Mouse (Mus musculus): ENCODE results near the gene Pip4k2b. TPM values are rescaled to one million over a fixed set of nuclear protein-coding genes. Genes with fewer than 3 reads are reported as not detected.

Pip4k2b gene
- polyA plus RNA-seq, 1 experiment from 2014 or later: 1.3 TPM

GRCm38 (mm10) chr11:97776497-97777128, 32.1 kb upstream of the Pip4k2b start:
- Histone ChIP-seq H3K4me1 (replicated peaks) (peaks cover 21% of the 10 kb centered on the region), H3K36me3 (peaks cover 54% of the 10 kb centered on the region), H3K4me3 (no peak overlapping the region), H3K4me2 (no peak overlapping the region), H3K9me3 (replicated peaks) (no peaks in the 10 kb centered on the region), H3K27ac (ENCODE audit: poor library complexity, severe bottlenecking) (no peak overlapping the region), H3K9ac (no peak overlapping the region), H3K27me3 (replicated peaks) (no peaks in the 10 kb centered on the region)
- peak; percentile 29; the same call in 1 of the 2 replicates for ATAC-seq (ENCODE audit: insufficient number of reproducible peaks, low FRiP score)
- 60% methylated on average over 5 of the region's 5 CpGs for WGBS

GRCm38 (mm10) chr11:97775808-97776496, 31.4 kb upstream of the Pip4k2b start, which contains the start of gene 1700001P01Rik:
TSS of gene 1700001P01Rik (minus strand) at chr11:97775918.
- WGBS: 46% methylated on average over 17 of the region's 17 CpGs
- Histone ChIP-seq H3K36me3 (peaks cover 53% of the 10 kb centered on the region), H3K4me2 (no peak within 1 kb of the TSS)

GRCm38 (mm10) chr11:97775186-97775585, 30.7 kb upstream of the Pip4k2b start:
- Histone ChIP-seq H3K4me3 (no peak overlapping the region), H3K36me3 (peaks cover 45% of the 10 kb centered on the region), H3K4me1 (replicated peaks) (peaks cover 9% of the 10 kb centered on the region), H3K9ac (no peak overlapping the region), H3K27ac (ENCODE audit: poor library complexity, severe bottlenecking) (no peak overlapping the region), H3K4me2 (no peak overlapping the region), H3K9me3 (replicated peaks) (no peaks in the 10 kb centered on the region), H3K27me3 (replicated peaks) (no peaks in the 10 kb centered on the region)
- ATAC-seq (ENCODE audit: insufficient number of reproducible peaks, low FRiP score): no peak
- 78% methylated on average over 13 of the region's 13 CpGs for WGBS

More at GRCm38 (mm10) chr11:97775808-97776496, 31.4 kb upstream of the Pip4k2b start, which contains the start of gene 1700001P01Rik:
- no peaks in the 10 kb centered on the region for H3K27me3 ChIP-seq (replicated peaks)
- H3K4me1 ChIP-seq (replicated peaks): peaks cover 17% of the 10 kb centered on the region
- H3K9me3 ChIP-seq (replicated peaks): no peaks in the 10 kb centered on the region
- no peak within 1 kb of the TSS for H3K27ac ChIP-seq (ENCODE audit: poor library complexity, severe bottlenecking)
- no peak within 1 kb of the TSS for H3K4me3 ChIP-seq
- ATAC-seq (ENCODE audit: insufficient number of reproducible peaks, low FRiP score): no peak
- H3K9ac ChIP-seq: no peak within 1 kb of the TSS

- Histone ChIP-seq H3K27me3 (replicated peaks) (no peaks in the 10 kb centered on the region), H3K4me2 (no peak overlapping the region), H3K27ac (ENCODE audit: poor library complexity, severe bottlenecking) (no peak overlapping the region), H3K4me3 (no peak overlapping the region), H3K9ac (no peak overlapping the region), H3K9me3 (replicated peaks) (no peaks in the 10 kb centered on the region), H3K4me1 (replicated peaks) (no peaks in the 10 kb centered on the region), H3K36me3 (peaks cover 9% of the 10 kb centered on the region)
- 72% methylated on average over 14 of the region's 14 CpGs for WGBS
- ATAC-seq (ENCODE audit: insufficient number of reproducible peaks, low FRiP score): no peak
These were observed 26.9 kb upstream of the Pip4k2b start for GRCm38 (mm10) chr11:97771410-97771809.

- Histone ChIP-seq H3K4me1 (replicated peaks) (peaks cover 12% of the 10 kb centered on the region), H3K36me3 (no peaks in the 10 kb centered on the region), H3K4me2 (no peak overlapping the region), H3K27ac (ENCODE audit: poor library complexity, severe bottlenecking) (no peak overlapping the region), H3K27me3 (replicated peaks) (no peaks in the 10 kb centered on the region), H3K9ac (no peak overlapping the region), H3K9me3 (replicated peaks) (no peaks in the 10 kb centered on the region), H3K4me3 (no peak overlapping the region)
- WGBS: 34% methylated on average over 2 of the region's 2 CpGs
- no peak for ATAC-seq (ENCODE audit: insufficient number of reproducible peaks, low FRiP score)
These were observed 25.2 kb upstream of the Pip4k2b start for GRCm38 (mm10) chr11:97769704-97770103.

GRCm38 (mm10) chr11:97766154-97766881, 21.8 kb upstream of the Pip4k2b start, which contains the start of gene Cwc25:
TSS of gene Cwc25 (minus strand) at chr11:97766556.
- peak; percentile 93 for ATAC-seq (ENCODE audit: insufficient number of reproducible peaks, low FRiP score)
- H3K27me3 ChIP-seq (replicated peaks): no peaks in the 10 kb centered on the region
- WGBS: under 1% methylated on average over 38 of the region's 38 CpGs
- H3K4me1 ChIP-seq (replicated peaks): peaks cover 17% of the 10 kb centered on the region
- peak within 1 kb of the TSS; percentile 85 for H3K4me3 ChIP-seq
- peak within 1 kb of the TSS; percentile 85 for H3K4me2 ChIP-seq
- H3K9me3 ChIP-seq (replicated peaks): no peaks in the 10 kb centered on the region
- peak within 1 kb of the TSS; percentile 88 for H3K9ac ChIP-seq
- H3K27ac ChIP-seq (ENCODE audit: poor library complexity, severe bottlenecking): peak within 1 kb of the TSS; percentile 82
- peaks cover 31% of the 10 kb centered on the region for H3K36me3 ChIP-seq

- no peak overlapping the region for H3K9ac ChIP-seq
- peaks cover 74% of the 10 kb centered on the region for H3K36me3 ChIP-seq
- no peaks in the 10 kb centered on the region for H3K9me3 ChIP-seq (replicated peaks)
- ATAC-seq (ENCODE audit: insufficient number of reproducible peaks, low FRiP score): no peak
- H3K27ac ChIP-seq (ENCODE audit: poor library complexity, severe bottlenecking): no peak overlapping the region
- H3K4me3 ChIP-seq: no peak overlapping the region
- no peak overlapping the region for H3K4me2 ChIP-seq
- peaks cover 21% of the 10 kb centered on the region for H3K4me1 ChIP-seq (replicated peaks)
- H3K27me3 ChIP-seq (replicated peaks): no peaks in the 10 kb centered on the region
These were observed 17.1 kb upstream of the Pip4k2b start for GRCm38 (mm10) chr11:97761638-97762037.

- Histone ChIP-seq H3K9me3 (replicated peaks) (no peaks in the 10 kb centered on the region), H3K4me3 (no peak overlapping the region), H3K27ac (ENCODE audit: poor library complexity, severe bottlenecking) (no peak overlapping the region), H3K9ac (no peak overlapping the region), H3K4me2 (no peak overlapping the region), H3K27me3 (replicated peaks) (no peaks in the 10 kb centered on the region), H3K36me3 (peaks cover 85% of the 10 kb centered on the region), H3K4me1 (replicated peaks) (0 out of 2 replicates have a peak, but pooled peaks cover 4% of the 10 kb centered on the region)
- no peak for ATAC-seq (ENCODE audit: insufficient number of reproducible peaks, low FRiP score)
- WGBS: 66% methylated on average over 6 of the region's 6 CpGs
These were observed 14.4 kb upstream of the Pip4k2b start for GRCm38 (mm10) chr11:97758942-97759341.

- Histone ChIP-seq H3K9ac (no peak overlapping the region), H3K4me1 (replicated peaks) (0 out of 2 replicates have a peak, but pooled peaks cover 4% of the 10 kb centered on the region), H3K4me3 (no peak overlapping the region), H3K27ac (ENCODE audit: poor library complexity, severe bottlenecking) (no peak overlapping the region), H3K36me3 (peaks cover 87% of the 10 kb centered on the region), H3K4me2 (no peak overlapping the region), H3K27me3 (replicated peaks) (no peaks in the 10 kb centered on the region), H3K9me3 (replicated peaks) (no peaks in the 10 kb centered on the region)
- 90% methylated on average over 1 of the region's 1 CpGs for WGBS
- no peak for ATAC-seq (ENCODE audit: insufficient number of reproducible peaks, low FRiP score)
These were observed 13.6 kb upstream of the Pip4k2b start for GRCm38 (mm10) chr11:97758125-97758524.

GRCm38 (mm10) chr11:97753277-97753676, 8.8 kb upstream of the Pip4k2b start:
- 93% methylated on average over 8 of the region's 8 CpGs for WGBS
- H3K4me1 ChIP-seq (replicated peaks): no peaks in the 10 kb centered on the region

GRCm38 (mm10) chr11:97748496-97748895, 4.0 kb upstream of the Pip4k2b start:
- no peak overlapping the region for H3K4me3 ChIP-seq
- no peak overlapping the region for H3K4me2 ChIP-seq
- no peak overlapping the region for H3K9ac ChIP-seq
- 0 out of 2 replicates have a peak, but pooled peaks cover 4% of the 10 kb centered on the region for H3K9me3 ChIP-seq (replicated peaks)
- H3K4me1 ChIP-seq (replicated peaks): peaks cover 4% of the 10 kb centered on the region
- H3K36me3 ChIP-seq: peaks cover 70% of the 10 kb centered on the region
- no peak overlapping the region for H3K27ac ChIP-seq (ENCODE audit: poor library complexity, severe bottlenecking)
- H3K27me3 ChIP-seq (replicated peaks): no peaks in the 10 kb centered on the region
- WGBS: 91% methylated on average over 5 of the region's 5 CpGs
- no peak for ATAC-seq (ENCODE audit: insufficient number of reproducible peaks, low FRiP score)

More at GRCm38 (mm10) chr11:97753277-97753676, 8.8 kb upstream of the Pip4k2b start:
- Histone ChIP-seq H3K9ac (no peak overlapping the region), H3K9me3 (replicated peaks) (0 out of 2 replicates have a peak, but pooled peaks cover 4% of the 10 kb centered on the region), H3K4me2 (no peak overlapping the region), H3K36me3 (peaks cover 86% of the 10 kb centered on the region), H3K27me3 (replicated peaks) (no peaks in the 10 kb centered on the region), H3K27ac (ENCODE audit: poor library complexity, severe bottlenecking) (no peak overlapping the region), H3K4me3 (no peak overlapping the region)
- no peak for ATAC-seq (ENCODE audit: insufficient number of reproducible peaks, low FRiP score)
